Mouse (Mus musculus): ENCODE measurements at regions not wholly inside any gene's neighbourhood (a gene's known extent, or its start where the extent isn't known, plus 50 kb on each side); places are given as distances from the start of the nearest gene placed in this dataset.

DNA sequence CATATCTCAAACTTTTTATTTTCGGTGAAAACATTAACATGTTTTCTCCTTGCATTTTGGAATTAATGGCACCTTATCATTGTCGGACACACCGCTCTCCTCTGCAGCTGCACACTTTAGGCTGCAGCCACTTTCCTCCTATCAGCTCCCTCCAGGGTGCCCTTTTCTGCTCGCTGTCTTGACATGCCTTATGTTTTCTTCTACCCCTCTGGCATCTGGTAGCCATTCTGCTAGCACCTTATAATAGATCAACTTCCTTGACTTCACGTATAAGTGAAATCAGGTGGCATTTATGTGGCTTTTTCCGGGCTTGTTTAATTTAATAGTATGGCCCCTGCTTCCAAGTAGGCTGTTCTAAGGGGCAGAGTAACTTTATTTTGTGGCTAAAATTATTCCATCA, 747.8 kb downstream of the Slitrk6 start:
- no peak for DNase-seq

GRCm38 (mm10) chr14:109985026-109985425, 769.9 kb downstream of the Slitrk6 start:
- DNase-seq = no peak

DNA sequence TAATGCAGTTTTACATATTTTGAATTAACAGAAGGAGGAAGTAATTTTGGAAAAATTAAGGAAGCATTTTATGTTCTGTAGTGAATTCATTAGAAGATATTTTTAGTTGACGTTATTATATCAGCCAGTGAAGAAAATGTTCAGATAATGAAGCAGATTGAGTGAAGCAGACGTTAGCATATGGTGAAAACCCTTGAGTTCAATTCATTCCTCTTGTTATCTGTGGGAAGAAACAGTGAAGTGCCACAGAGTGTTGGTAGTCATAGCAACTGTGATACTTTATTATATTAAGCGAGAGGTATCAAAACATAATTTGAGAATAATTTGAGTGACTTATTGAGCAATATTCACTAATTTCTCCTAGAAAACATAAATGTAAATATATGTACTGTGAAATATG, 796.9 kb downstream of the Slitrk6 start:
- no peak for DNase-seq

- no peak for DNase-seq
Measured at GRCm38 (mm10) chr14:109941944-109942343, 813.0 kb downstream of the Slitrk6 start.

DNA sequence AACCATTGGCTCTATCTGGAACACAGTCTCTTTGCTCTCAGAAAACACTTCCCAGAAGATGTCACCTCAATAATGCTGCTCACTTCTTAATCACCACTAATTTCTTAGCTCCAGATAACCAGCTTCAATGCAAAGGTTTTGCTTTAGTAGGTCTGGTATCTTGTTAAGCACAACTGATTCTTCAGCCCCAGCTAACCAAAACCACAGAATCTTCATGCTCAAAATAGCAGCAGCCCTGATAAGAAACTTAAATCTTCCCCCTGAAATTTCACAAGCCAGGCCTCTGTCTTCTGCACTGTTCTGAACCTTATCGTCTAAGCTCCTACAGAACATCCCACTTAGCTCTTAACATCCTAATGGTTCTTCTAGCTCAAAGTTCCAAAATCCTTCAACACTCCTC, 813.8 kb downstream of the Slitrk6 start:
- no peak for DNase-seq

GRCm38 (mm10) chr14:109937432-109937831, 817.5 kb downstream of the Slitrk6 start:
- no peak for DNase-seq

- no peak for DNase-seq
Measured at GRCm38 (mm10) chr14:109928977-109929376, 826.0 kb downstream of the Slitrk6 start.

DNA sequence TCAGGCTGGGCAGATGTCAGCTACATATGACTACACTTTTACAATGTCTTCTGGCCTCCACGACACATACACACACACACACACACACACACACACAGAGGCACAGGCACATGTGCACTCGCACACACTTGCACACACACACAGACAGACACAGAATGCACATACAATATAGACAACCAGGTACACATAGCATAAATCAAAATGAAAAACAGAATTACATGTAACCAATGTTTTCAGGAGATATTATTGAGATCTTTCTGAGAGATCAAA, 863.1 kb downstream of the Slitrk6 start:
- DNase-seq = no peak

GRCm38 (mm10) chr14:109891151-109891895, 863.6 kb downstream of the Slitrk6 start:
- peak; percentile 3 for DNase-seq

- DNase-seq = no peak
Measured at GRCm38 (mm10) chr14:109876950-109877663, 877.8 kb downstream of the Slitrk6 start.

GRCm38 (mm10) chr14:109874230-109874629, 880.7 kb downstream of the Slitrk6 start:
- peak; percentile 16 for DNase-seq

DNA sequence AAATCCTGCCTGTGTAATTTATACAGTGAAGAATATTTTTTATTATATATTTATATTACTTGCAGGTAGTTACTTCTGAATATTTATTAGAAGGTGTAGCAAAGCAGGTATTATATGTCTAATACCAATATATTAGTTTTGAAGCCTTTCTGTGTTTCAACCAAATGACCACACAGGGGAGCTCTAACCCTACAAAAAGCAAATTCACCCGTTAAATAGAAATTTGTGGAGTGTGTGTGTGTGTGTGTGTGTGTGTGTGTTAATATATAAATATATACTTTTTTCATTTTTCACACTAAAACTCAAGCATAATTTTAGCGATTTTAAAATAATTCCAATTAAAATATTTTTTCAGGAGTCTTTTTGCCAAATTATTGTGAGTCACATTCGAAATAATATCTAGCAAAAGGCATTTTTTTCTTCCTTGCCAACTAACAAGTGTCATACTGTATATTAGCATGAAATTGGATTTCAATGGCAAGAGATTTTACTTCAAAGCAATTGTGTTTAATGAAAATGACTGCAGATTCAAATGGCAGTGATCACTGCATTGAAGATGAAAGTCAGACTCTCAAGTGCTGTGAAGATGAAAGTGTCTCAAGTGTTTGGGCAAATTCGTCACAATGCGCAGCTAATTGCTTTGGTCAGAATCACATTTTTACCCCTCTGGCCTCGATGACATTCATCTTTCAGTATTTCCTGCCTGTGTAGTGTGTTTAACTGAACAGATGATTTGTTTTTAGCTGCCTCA, 914.4 kb downstream of the Slitrk6 start:
- no peak for DNase-seq

DNA sequence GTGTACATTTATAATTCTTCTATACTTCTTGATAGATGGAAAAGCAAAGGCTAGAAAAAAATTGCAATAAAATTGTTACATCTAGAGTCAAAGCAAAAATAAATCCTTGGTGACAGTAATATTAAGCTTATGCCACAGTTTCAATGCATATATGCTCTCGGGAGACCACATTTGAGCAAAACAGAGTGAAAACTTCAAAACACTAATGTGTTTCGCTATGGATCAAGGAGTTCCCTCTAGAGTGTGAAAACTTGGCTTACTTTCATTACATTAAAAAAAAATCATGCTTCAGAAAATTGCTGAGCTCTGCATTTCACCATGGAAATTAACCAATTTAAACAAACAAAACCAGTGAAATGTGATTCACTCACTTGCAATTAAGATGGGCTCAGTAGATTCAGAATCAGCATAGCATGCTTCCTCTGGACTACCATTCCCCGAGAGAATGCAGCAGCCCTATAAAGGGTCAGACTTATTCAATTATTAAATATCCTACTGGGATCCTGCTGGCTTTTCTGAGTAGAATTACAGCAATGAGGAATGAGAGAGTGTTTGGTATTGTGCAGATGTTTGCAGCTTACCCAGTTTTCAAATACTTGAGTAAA, 888.7 kb upstream of the Slitrk1 start:
- no peak for DNase-seq

DNA sequence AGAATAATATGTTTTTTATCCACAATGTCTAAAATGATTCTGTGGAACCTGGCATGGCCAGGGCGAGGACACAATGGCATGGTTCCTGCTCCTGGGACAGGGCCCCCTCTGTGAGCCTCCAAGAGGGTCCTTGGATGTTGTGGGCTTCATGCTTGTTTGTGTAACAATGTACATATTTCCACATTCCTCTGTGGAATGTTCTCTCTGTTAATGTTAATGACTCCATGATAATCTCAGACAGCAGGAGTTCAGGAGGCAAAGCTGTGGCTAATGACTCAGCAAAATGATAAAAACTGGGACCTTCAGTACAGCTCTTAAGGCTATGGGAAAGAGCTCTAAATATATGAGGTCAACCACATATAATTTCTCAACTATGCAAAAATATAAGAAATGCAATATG, 858.3 kb upstream of the Slitrk1 start:
- no peak for DNase-seq

DNA sequence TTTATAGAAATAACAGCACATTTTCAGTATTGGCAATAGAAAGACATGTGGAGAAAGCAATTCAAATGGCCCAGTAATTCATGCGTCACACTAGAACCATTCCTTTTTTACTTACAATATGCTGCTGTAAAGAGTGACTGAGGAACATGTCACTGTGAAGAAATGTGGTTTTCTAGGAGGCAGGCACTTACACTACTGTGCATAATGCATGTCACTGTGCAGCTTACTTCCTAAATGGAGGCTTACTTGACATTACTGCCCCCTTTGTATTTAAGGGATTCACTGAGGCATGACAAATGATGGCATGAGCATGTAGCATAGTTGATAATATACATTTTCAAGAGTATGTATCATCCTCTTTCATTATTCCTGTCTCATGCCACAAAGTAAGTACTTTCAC, 846.9 kb upstream of the Slitrk1 start:
- DNase-seq = no peak

Measured in lung, postnatal 10 days (tissue).